Mouse (Mus musculus) testis, adult 2 months (tissue): ENCODE data around the gene Plpp7. TPM values are rescaled to one million over a fixed set of nuclear protein-coding genes. Genes with fewer than 3 reads are reported as not detected.

Experiments used
- H3K27ac ChIP-seq: fragments of 200-500 bp; 2 replicates; pipeline ENCODE4 v1.5.1; 2012; ENCODE audit warnings: low read depth, low read length; ENCODE audit not compliant: control insufficient read depth, insufficient read depth
- H3K27me3 ChIP-seq: fragments of 200-500 bp; 2 replicates; pipeline ENCODE4 v1.6.1; 2012; ENCODE audit warnings: mild to moderate bottlenecking, low read length, moderate library complexity; ENCODE audit not compliant: control insufficient read depth, insufficient read depth
- H3K36me3 ChIP-seq: fragments of 200-500 bp; 2 replicates; pipeline ENCODE4 v1.6.1; 2012; ENCODE audit warnings: mild to moderate bottlenecking, low read length; ENCODE audit not compliant: control insufficient read depth, insufficient read depth
- H3K4me1 ChIP-seq: fragments of 200-500 bp; 2 replicates; pipeline ENCODE4 v1.6.1; 2012; ENCODE audit warnings: low read length; ENCODE audit not compliant: control insufficient read depth, insufficient read depth
- H3K4me3 ChIP-seq: fragments of 200-500 bp; 2 replicates; pipeline ENCODE4 v1.5.1; 2012; ENCODE audit warnings: low read depth, mild to moderate bottlenecking, low read length, moderate library complexity, mixed read lengths; ENCODE audit not compliant: control insufficient read depth
- CTCF ChIP-seq: fragments of 200-500 bp; IDR thresholded peaks from 2 replicates; pipeline ENCODE4 v1.5.1; 2012; ENCODE audit warnings: low read depth, mild to moderate bottlenecking, inconsistent platforms, low read length, moderate library complexity; ENCODE audit not compliant: control insufficient read depth, insufficient read depth, insufficient replicate concordance
- POLR2A ChIP-seq: fragments of 200-500 bp; IDR thresholded peaks from 2 replicates; pipeline ENCODE4 v1.6.1; 2012; ENCODE audit warnings: low read depth, mild to moderate bottlenecking, inconsistent platforms, low read length, moderate library complexity; ENCODE audit not compliant: control insufficient read depth
- polyA plus RNA-seq: library from polyadenylated mRNA; depleted of rRNA; stranded (reverse); fragments of >200 nt; gene quantifications from 2 replicates; pipeline ENCODE4 v1.2.3, GENCODE M21; 2012

The Plpp7 gene
- polyA plus RNA-seq, 1 experiment: 4.7 TPM

DNA sequence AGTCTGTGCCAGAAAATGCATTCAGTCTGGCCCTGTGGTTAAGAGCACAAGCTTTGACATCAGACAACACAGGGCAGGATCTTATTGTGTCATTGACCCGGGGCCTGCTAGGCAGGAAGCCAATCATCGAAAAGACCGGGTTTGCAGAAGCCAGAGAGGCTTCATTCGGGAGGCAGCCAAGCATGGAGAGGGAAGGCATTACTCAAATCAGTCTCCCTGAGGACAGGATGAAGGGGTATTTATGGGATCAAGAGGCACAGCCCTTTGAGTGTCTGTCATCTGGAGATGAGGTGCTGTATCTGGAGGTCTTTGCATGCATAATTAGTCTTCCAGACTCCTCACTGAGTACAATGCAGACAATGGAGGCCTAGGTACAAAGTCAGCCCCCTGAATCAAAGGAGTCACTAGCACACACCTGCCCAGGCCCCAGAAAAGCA is 45.2 kb downstream of the Plpp7 start:
- no peak overlapping the region for H3K27ac ChIP-seq
- TF ChIP-seq CTCF (no peak), POLR2A (no peak)
- H3K27me3 ChIP-seq: no peaks in the 10 kb centered on the region
- H3K36me3 ChIP-seq: no peaks in the 10 kb centered on the region
- H3K4me1 ChIP-seq: no peaks in the 10 kb centered on the region
- no peak overlapping the region for H3K4me3 ChIP-seq

DNA sequence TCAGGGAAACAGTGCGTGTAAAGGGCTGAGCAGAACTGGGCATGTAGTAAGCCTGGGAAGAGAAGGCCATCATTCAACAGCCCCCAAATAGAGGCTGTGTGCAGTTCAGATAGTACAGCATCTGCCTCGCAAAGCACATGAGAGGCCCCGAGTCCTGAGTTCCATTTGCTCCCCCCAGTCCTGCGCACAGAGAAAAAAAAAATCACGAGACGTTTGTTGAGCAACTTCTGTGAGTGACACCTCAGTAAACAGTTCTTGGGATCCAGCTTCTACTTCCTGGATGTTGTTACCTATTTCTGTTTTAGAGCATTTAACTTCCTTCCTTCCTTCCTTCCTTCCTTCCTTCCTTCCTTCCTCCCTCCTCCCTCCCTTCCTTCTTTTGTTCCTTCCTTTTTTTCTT is 46.3 kb downstream of the Plpp7 start:
- H3K27ac ChIP-seq: no peak overlapping the region
- no peak for TF ChIP-seq CTCF
- no peak for TF ChIP-seq POLR2A
- no peaks in the 10 kb centered on the region for H3K36me3 ChIP-seq
- H3K27me3 ChIP-seq: no peaks in the 10 kb centered on the region
- no peak overlapping the region for H3K4me3 ChIP-seq
- H3K4me1 ChIP-seq: no peaks in the 10 kb centered on the region

DNA sequence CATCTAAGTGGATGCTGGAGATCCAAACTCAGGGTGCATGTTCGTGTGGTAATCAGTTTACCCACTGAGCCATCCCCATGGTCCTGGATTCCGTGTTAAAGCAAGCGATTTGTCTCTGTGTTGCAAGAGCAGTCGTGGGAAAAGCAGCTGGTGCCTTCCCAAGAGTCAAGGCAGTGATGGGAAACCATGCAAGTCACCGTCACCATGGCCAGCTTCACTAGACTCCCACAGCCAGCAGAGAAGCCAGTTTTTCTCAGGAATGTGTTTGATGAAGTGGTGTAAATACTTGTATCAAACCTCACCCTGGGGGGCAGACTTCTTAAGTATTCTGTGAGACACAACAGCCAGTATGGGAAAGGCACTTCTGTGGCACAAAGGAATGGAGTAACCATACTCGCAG is 47.0 kb downstream of the Plpp7 start:
- no peaks in the 10 kb centered on the region for H3K27me3 ChIP-seq
- TF ChIP-seq CTCF (no peak), POLR2A (no peak)
- H3K36me3 ChIP-seq: no peaks in the 10 kb centered on the region
- no peak overlapping the region for H3K4me3 ChIP-seq
- H3K4me1 ChIP-seq: no peaks in the 10 kb centered on the region
- no peak overlapping the region for H3K27ac ChIP-seq

DNA sequence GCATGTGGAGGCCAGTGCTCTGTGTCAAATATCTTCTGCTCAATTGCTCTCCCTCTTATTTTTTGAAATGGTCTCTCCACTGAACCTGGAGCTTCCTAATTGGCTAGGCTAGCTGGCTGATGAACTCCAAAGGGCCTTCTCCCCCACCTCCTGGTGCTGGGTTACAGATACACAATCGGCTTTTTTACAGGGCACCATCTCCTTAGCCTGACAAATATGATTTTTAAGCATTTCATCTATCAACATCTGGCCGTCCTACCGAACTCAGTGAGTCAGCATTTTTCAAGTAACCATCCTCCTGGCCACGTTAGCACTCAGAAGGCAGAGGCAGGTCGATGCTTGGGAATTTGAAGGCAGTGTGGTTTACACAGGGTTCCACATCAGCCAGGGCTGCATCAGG is 49.3 kb downstream of the Plpp7 start:
- Histone ChIP-seq H3K4me1 (no peaks in the 10 kb centered on the region), H3K4me3 (no peak overlapping the region), H3K27me3 (no peaks in the 10 kb centered on the region), H3K27ac (no peak overlapping the region), H3K36me3 (no peaks in the 10 kb centered on the region)
- TF ChIP-seq POLR2A (no peak), CTCF (no peak)

DNA sequence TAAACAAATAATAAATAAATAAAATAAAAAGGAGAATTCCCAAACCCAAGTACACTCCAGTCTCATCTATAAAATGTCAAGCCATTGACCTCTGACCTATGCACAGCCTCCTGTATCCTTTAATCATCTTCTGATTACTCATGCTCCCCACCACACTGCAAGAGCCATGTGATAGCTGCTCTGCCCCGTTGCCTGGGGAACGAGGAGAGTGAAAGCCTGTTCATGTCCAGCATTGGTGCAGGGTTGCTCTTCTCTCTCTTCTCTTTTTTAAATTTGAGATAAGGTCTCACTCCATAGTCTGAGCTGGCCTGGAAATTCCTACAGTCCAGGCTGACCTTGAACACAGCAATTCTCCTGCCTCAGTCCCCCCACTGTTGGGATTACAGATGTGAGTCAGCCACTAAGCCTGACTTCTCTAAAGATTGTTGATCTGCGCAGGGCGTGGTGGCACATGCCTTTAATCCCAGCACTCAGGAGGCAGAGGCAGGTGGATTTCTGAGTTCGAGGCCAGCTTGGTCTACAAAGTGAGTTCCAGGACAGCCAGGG is 51.4 kb downstream of the Plpp7 start:
- Histone ChIP-seq H3K4me3 (no peak overlapping the region), H3K27me3 (no peaks in the 10 kb centered on the region), H3K4me1 (peaks cover 3% of the 10 kb centered on the region; the same call in 1 of the 2 replicates), H3K27ac (no peak overlapping the region), H3K36me3 (no peaks in the 10 kb centered on the region)
- TF ChIP-seq POLR2A (no peak), CTCF (no peak)

DNA sequence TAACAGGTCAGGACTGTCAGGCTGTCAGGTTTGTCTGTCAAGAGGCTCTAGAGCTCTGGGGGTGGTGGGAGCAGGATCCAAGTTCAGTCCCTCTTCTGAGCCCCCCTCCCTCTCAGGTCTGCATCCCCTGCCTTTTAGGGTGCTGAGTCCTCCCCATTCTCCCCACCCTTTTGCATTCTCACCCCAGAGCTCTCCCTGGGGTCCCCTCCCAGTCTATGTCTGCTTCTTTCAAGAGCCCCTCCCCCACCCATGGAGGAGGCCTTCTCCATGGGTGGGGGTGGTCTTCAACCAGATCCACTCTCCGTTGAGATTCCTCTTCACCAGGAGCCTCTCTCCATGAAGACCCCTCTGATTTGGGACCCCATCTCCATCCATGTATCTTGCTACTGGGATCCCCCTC is 54.8 kb downstream of the Plpp7 start:
- Histone ChIP-seq H3K36me3 (no peaks in the 10 kb centered on the region), H3K27me3 (no peaks in the 10 kb centered on the region), H3K27ac (no peak overlapping the region), H3K4me3 (no peak overlapping the region), H3K4me1 (peaks cover 3% of the 10 kb centered on the region; the same call in 1 of the 2 replicates)
- no peak for TF ChIP-seq POLR2A
- TF ChIP-seq CTCF: no peak

DNA sequence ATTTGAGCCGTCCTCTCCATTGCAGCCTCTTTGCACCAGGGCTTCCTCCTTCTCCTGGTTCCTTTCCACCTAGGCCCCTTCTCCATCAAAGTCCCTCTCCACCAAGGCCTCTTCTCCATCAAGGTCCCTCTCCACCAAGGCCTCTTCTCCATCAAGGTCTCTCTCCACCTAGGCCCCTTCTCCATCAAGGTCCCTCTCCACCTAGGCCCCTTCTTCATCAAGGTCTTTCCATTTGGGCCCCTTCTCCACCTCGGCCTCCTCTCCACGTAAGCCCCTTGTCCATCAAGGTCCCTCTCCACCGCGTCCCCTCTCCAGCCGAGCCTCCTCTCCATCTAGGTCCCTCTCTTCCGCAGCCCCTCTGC is 55.2 kb downstream of the Plpp7 start:
- H3K27ac ChIP-seq: peak overlapping the region; percentile 82
- peak overlapping the region; percentile 69 for H3K4me3 ChIP-seq
- TF ChIP-seq POLR2A (no peak), CTCF (no peak)
- peaks cover 3% of the 10 kb centered on the region; the same call in 1 of the 2 replicates for H3K4me1 ChIP-seq
- H3K27me3 ChIP-seq: no peaks in the 10 kb centered on the region
- H3K36me3 ChIP-seq: no peaks in the 10 kb centered on the region
